Mouse (Mus musculus) frontal cortex, adult (tissue): ENCODE results near the gene Ilf2.
A peak's percentile ranks its signal among the peaks of the same experiment; 100 is the strongest.

Experiments
- ATAC-seq: cut with Nextera tagmentation; 2 replicates; pipeline ENCODE4 v1.9.2; 2017; ENCODE audit warnings: mild to moderate bottlenecking, moderate library complexity, mixed read lengths; ENCODE audit not compliant: low TSS enrichment

The Ilf2 gene

GRCm38 (mm10) chr3:90462579-90462978 is 13.3 kb upstream of the Ilf2 start:
- ATAC-seq: no peak

GRCm38 (mm10) chr3:90464552-90465080 is 11.3 kb upstream of the Ilf2 start:
- no peak for ATAC-seq

GRCm38 (mm10) chr3:90465081-90465685 is 10.7 kb upstream of the Ilf2 start:
- ATAC-seq: no peak

GRCm38 (mm10) chr3:90465686-90466310 is 10.1 kb upstream of the Ilf2 start, which contains the start of gene Npr1:
TSS of gene Npr1 (minus strand) at chr3:90465866.
- no peak for ATAC-seq

GRCm38 (mm10) chr3:90466311-90466766 is 9.6 kb upstream of the Ilf2 start:
- peak; percentile 80 for ATAC-seq

GRCm38 (mm10) chr3:90467618-90468300 is 8.2 kb upstream of the Ilf2 start:
- ATAC-seq: no peak

GRCm38 (mm10) chr3:90472213-90472612 is 3.7 kb upstream of the Ilf2 start:
- ATAC-seq: peak; percentile 30; the same call in 1 of the 2 replicates

- ATAC-seq: 0 out of 2 replicates have a peak, but pooled peaks have one; percentile 1
These were observed 635 bp upstream of the Ilf2 start for GRCm38 (mm10) chr3:90475151-90475830.

GRCm38 (mm10) chr3:90486998-90487397 is 11.1 kb downstream of the Ilf2 start:
- no peak for ATAC-seq

- ATAC-seq: no peak
These were observed 12.7 kb downstream of the Ilf2 start for GRCm38 (mm10) chr3:90488576-90488975.

GRCm38 (mm10) chr3:90490696-90491256 is 14.8 kb downstream of the Ilf2 start, which contains the start of gene Snapin:
TSS of gene Snapin (minus strand) at chr3:90491033.
- ATAC-seq: peak; percentile 97

GRCm38 (mm10) chr3:90491350-90491749 is 15.4 kb downstream of the Ilf2 start:
- ATAC-seq: no peak

GRCm38 (mm10) chr3:90493831-90494540 is 18.1 kb downstream of the Ilf2 start:
- ATAC-seq: no peak

GRCm38 (mm10) chr3:90495850-90496525 is 20.1 kb downstream of the Ilf2 start:
- ATAC-seq: peak; percentile 20; the same call in 1 of the 2 replicates

- ATAC-seq: no peak
These were observed 21.7 kb downstream of the Ilf2 start for GRCm38 (mm10) chr3:90497597-90497996.

GRCm38 (mm10) chr3:90503444-90503843 is 27.5 kb downstream of the Ilf2 start:
- ATAC-seq: no peak

- ATAC-seq: no peak
These were observed 29.3 kb downstream of the Ilf2 start for GRCm38 (mm10) chr3:90505216-90505615.

GRCm38 (mm10) chr3:90506362-90506761 is 30.4 kb downstream of the Ilf2 start:
- no peak for ATAC-seq

GRCm38 (mm10) chr3:90508287-90508949 is 32.5 kb downstream of the Ilf2 start:
- peak; percentile 8; the same call in 1 of the 2 replicates for ATAC-seq
